Mouse (Mus musculus): ENCODE results near the gene Dynlt1a. TPM values are rescaled to one million over a fixed set of nuclear protein-coding genes. Genes with fewer than 3 reads are reported as not detected.
A peak's percentile ranks its signal among the peaks of the same experiment; 100 is the strongest.
"Not testable (repeated sequence)": the region's sequence is repeated elsewhere in the genome, so short reads cannot be mapped to it uniquely, and the experiment has no call there.

Dynlt1a gene
- polyA plus RNA-seq (2015; fragmentation: Nextera tagmentation; extraction: Ambion mirVana): 38.6 and 41.9 TPM in 2 replicates

- peak; percentile 92 for ATAC-seq
- WGBS: 10% methylated on average over 23 of the region's 23 CpGs
- peak within 1 kb of the TSS; percentile 44 for H3K4me3 ChIP-seq
- H3K4me2 ChIP-seq: peak within 1 kb of the TSS; percentile 62
- not testable (repeated sequence) for H3K4me1 ChIP-seq; H3K36me3 ChIP-seq (ENCODE audit: poor library complexity, severe bottlenecking); H3K27ac ChIP-seq; H3K27me3 ChIP-seq; H3K9me3 ChIP-seq (replicated peaks)
- H3K9ac ChIP-seq: peak within 1 kb of the TSS; percentile 66
These were observed at the start of gene Dynlt1a for GRCm38 (mm10) chr17:6317339-6317985. TSS of gene Dynlt1a (minus strand) at chr17:6317500.

GRCm38 (mm10) chr17:6355256-6355655 lies 38.0 kb upstream of the Dynlt1a start:
- not testable (repeated sequence) for H3K4me3 ChIP-seq; H3K27me3 ChIP-seq; H3K36me3 ChIP-seq (ENCODE audit: poor library complexity, severe bottlenecking); H3K4me2 ChIP-seq; H3K9ac ChIP-seq; H3K4me1 ChIP-seq; ATAC-seq; H3K9me3 ChIP-seq (replicated peaks); H3K27ac ChIP-seq
- WGBS: 82% methylated on average over 10 of the region's 10 CpGs

GRCm38 (mm10) chr17:6342606-6343294 lies 25.4 kb upstream of the Dynlt1a start:
- H3K36me3 ChIP-seq (ENCODE audit: poor library complexity, severe bottlenecking); H3K4me3 ChIP-seq; H3K27me3 ChIP-seq; H3K27ac ChIP-seq; H3K4me2 ChIP-seq; ATAC-seq; H3K9me3 ChIP-seq (replicated peaks); H3K9ac ChIP-seq; H3K4me1 ChIP-seq: not testable (repeated sequence)
- no CpG with 5 or more reads among the region's 12 CpGs for WGBS

GRCm38 (mm10) chr17:6328997-6329396 lies 11.7 kb upstream of the Dynlt1a start:
- not testable (repeated sequence) for H3K36me3 ChIP-seq (ENCODE audit: poor library complexity, severe bottlenecking); H3K4me1 ChIP-seq; H3K27ac ChIP-seq; H3K9me3 ChIP-seq (replicated peaks); H3K27me3 ChIP-seq; H3K4me3 ChIP-seq; ATAC-seq; H3K9ac ChIP-seq; H3K4me2 ChIP-seq
- whole genome bisulfite sequencing: 85% methylated on average over 4 of the region's 4 CpGs

- H3K4me2 ChIP-seq; H3K27me3 ChIP-seq; H3K27ac ChIP-seq; H3K9me3 ChIP-seq (replicated peaks); H3K4me3 ChIP-seq; H3K4me1 ChIP-seq; ATAC-seq; H3K9ac ChIP-seq; H3K36me3 ChIP-seq (ENCODE audit: poor library complexity, severe bottlenecking): not testable (repeated sequence)
- WGBS: 96% methylated on average over 7 of the region's 7 CpGs
These were observed 10.3 kb upstream of the Dynlt1a start for GRCm38 (mm10) chr17:6327554-6327953.

GRCm38 (mm10) chr17:6325543-6325942 lies 8.2 kb upstream of the Dynlt1a start:
- H3K36me3 ChIP-seq (ENCODE audit: poor library complexity, severe bottlenecking); H3K4me2 ChIP-seq; H3K4me3 ChIP-seq; H3K27me3 ChIP-seq; H3K27ac ChIP-seq; H3K9me3 ChIP-seq (replicated peaks); H3K4me1 ChIP-seq; H3K9ac ChIP-seq; ATAC-seq: not testable (repeated sequence)
- WGBS: 67% methylated on average over 6 of the region's 6 CpGs

GRCm38 (mm10) chr17:6325021-6325420 lies 7.7 kb upstream of the Dynlt1a start:
- H3K9ac ChIP-seq; H3K27ac ChIP-seq; H3K27me3 ChIP-seq; H3K4me3 ChIP-seq; H3K36me3 ChIP-seq (ENCODE audit: poor library complexity, severe bottlenecking); H3K9me3 ChIP-seq (replicated peaks); ATAC-seq; H3K4me2 ChIP-seq; H3K4me1 ChIP-seq: not testable (repeated sequence)
- WGBS: 53% methylated on average over 10 of the region's 10 CpGs

- not testable (repeated sequence) for H3K4me2 ChIP-seq; H3K4me3 ChIP-seq; H3K9me3 ChIP-seq (replicated peaks); H3K9ac ChIP-seq; H3K27ac ChIP-seq; H3K4me1 ChIP-seq; H3K27me3 ChIP-seq; ATAC-seq; H3K36me3 ChIP-seq (ENCODE audit: poor library complexity, severe bottlenecking)
- no CpG with 5 or more reads among the region's 10 CpGs for WGBS
These were observed 4.4 kb upstream of the Dynlt1a start for GRCm38 (mm10) chr17:6321778-6322101.

- H3K27me3 ChIP-seq; H3K4me1 ChIP-seq; H3K27ac ChIP-seq; H3K36me3 ChIP-seq (ENCODE audit: poor library complexity, severe bottlenecking); H3K9me3 ChIP-seq (replicated peaks); H3K4me3 ChIP-seq; H3K9ac ChIP-seq: not testable (repeated sequence)
- peak overlapping the region; percentile 28 for H3K4me2 ChIP-seq
- 3% methylated on average over 8 of the region's 60 CpGs for WGBS
- peak; percentile 58 for ATAC-seq
These were observed 3.9 kb upstream of the Dynlt1a start for GRCm38 (mm10) chr17:6321081-6321777.

GRCm38 (mm10) chr17:6316379-6317126 lies 747 bp downstream of the Dynlt1a start:
- WGBS: 2% methylated on average over 38 of the region's 38 CpGs
- not testable (repeated sequence) for H3K27me3 ChIP-seq; H3K9me3 ChIP-seq (replicated peaks); H3K36me3 ChIP-seq (ENCODE audit: poor library complexity, severe bottlenecking); H3K27ac ChIP-seq; H3K4me1 ChIP-seq
- H3K4me3 ChIP-seq: peak overlapping the region; percentile 44
- peak; percentile 33 for ATAC-seq
- H3K9ac ChIP-seq: peak overlapping the region; percentile 66
- peak overlapping the region; percentile 62 for H3K4me2 ChIP-seq

GRCm38 (mm10) chr17:6315706-6316105 lies 1.6 kb downstream of the Dynlt1a start:
- not testable (repeated sequence) for H3K27me3 ChIP-seq; H3K9ac ChIP-seq; H3K36me3 ChIP-seq (ENCODE audit: poor library complexity, severe bottlenecking); H3K4me1 ChIP-seq; H3K9me3 ChIP-seq (replicated peaks); H3K4me3 ChIP-seq; ATAC-seq; H3K27ac ChIP-seq; H3K4me2 ChIP-seq
- WGBS: 48% methylated on average over 3 of the region's 4 CpGs

GRCm38 (mm10) chr17:6314493-6314892 lies 2.8 kb downstream of the Dynlt1a start:
- H3K4me2 ChIP-seq; H3K4me3 ChIP-seq; H3K27ac ChIP-seq; H3K36me3 ChIP-seq (ENCODE audit: poor library complexity, severe bottlenecking); H3K9ac ChIP-seq; ATAC-seq; H3K9me3 ChIP-seq (replicated peaks); H3K27me3 ChIP-seq; H3K4me1 ChIP-seq: not testable (repeated sequence)
- 74% methylated on average over 2 of the region's 3 CpGs for WGBS
